Mouse (Mus musculus) kidney, embryonic 14.5 days (tissue): Measurements from ENCODE around the gene Spg7. TPM values are rescaled to one million over a fixed set of nuclear protein-coding genes. Genes with fewer than 3 reads are reported as not detected.
A peak's percentile ranks its signal among the peaks of the same experiment; 100 is the strongest.

Experiments used
- ATAC-seq: fragments of 200-750 bp; cut with Nextera tagmentation; 2 replicates; pipeline ENCODE4 v1.8.0; 2017; ENCODE audit warnings: moderate number of reproducible peaks, mild to moderate bottlenecking, moderate TSS enrichment, moderate library complexity; ENCODE audit not compliant: low FRiP score, low TSS enrichment
- H3K27ac ChIP-seq: fragments of 300-500 bp; sonication (generic); 2 replicates; pipeline ENCODE4 v1.5.1; 2014; ENCODE audit warnings: low read depth, mild to moderate bottlenecking, low read length, moderate library complexity, mixed read lengths
- H3K27me3 ChIP-seq: fragments of 300-500 bp; sonication (generic); 2 replicates; pipeline ENCODE4 v1.6.1; 2014; ENCODE audit warnings: mild to moderate bottlenecking, low read length; ENCODE audit not compliant: control insufficient read depth, insufficient read depth
- H3K36me3 ChIP-seq: fragments of 300-500 bp; sonication (generic); 2 replicates; pipeline ENCODE4 v1.6.1; 2014; ENCODE audit warnings: low read length, mixed read lengths; ENCODE audit not compliant: control insufficient read depth, insufficient read depth
- H3K4me1 ChIP-seq: fragments of 300-500 bp; sonication (generic); 2 replicates; pipeline ENCODE4 v1.6.1; 2014; ENCODE audit warnings: low read length, mixed read lengths; ENCODE audit not compliant: control insufficient read depth, insufficient read depth
- H3K4me2 ChIP-seq: fragments of 300-500 bp; sonication (generic); replicated peaks from 2 replicates; pipeline ENCODE4 v1.6.1; 2014; ENCODE audit warnings: low read depth, mild to moderate bottlenecking, low read length
- H3K4me3 ChIP-seq: fragments of 300-500 bp; sonication (generic); 2 replicates; pipeline ENCODE4 v1.5.1; 2014; ENCODE audit warnings: mild to moderate bottlenecking, low read length
- H3K9ac ChIP-seq: fragments of 300-500 bp; sonication (generic); 2 replicates; pipeline ENCODE4 v1.6.1; 2014; ENCODE audit warnings: low read depth, mild to moderate bottlenecking, low read length, moderate library complexity
- H3K9me3 ChIP-seq: fragments of 300-500 bp; sonication (generic); 2 replicates; pipeline ENCODE4 v1.6.1; 2016; ENCODE audit warnings: low read length; ENCODE audit not compliant: control insufficient read depth
- WGBS: fragments of 180-500 bp; shearing (Covaris S2); extraction: QIAGEN DNeasy Blood & Tissue Kit; methylation state at CpG from one replicate; pipeline ENCODE4 v1.1.7; 2014; 5-methylcytosine and 5-hydroxymethylcytosine counted together
- microRNA-seq: library from miRNA; unstranded; fragments of <30 nt; microRNA quantifications from one replicate; pipeline ENCODE4, GENCODE M21; 2016
- polyA plus RNA-seq: library from polyadenylated mRNA; unstranded; fragments of >200 nt; fragmentation: Nextera tagmentation; extraction: Ambion mirVana; gene quantifications from 2 replicates; pipeline ENCODE4 v1.2.1, GENCODE M21; 2014

The Spg7 gene
- polyA plus RNA-seq, 1 experiment from 2014 or later = 51.2 TPM

DNA sequence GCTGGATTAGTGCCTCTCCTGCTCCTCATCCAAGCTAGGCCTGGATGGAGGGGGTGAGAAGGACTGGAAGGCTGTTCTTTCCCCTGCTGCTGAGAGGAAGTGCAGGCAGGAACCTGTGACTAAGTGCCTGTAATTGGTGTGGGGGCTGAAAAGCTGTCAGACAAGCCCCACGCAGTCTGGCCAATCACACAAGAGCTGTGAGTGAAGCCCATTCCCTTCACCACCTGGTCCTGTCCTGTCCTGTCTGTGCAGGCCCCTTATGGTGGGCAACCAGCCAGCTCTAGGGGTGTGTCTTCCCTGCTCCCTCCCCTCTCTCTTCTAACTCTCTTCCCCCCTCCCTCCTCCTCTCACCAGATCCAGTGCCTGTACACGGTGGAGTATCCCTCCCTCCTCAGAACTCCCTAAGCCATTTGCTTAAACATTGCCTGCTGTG lies 74.9 kb downstream of the Spg7 start:
- peak; percentile 92 for ATAC-seq
- 5% methylated on average over 2 of the region's 2 CpGs for WGBS
- no peaks in the 10 kb centered on the region for H3K36me3 ChIP-seq
- peak overlapping the region; percentile 2; the same call in 1 of the 2 replicates for H3K9ac ChIP-seq
- H3K9me3 ChIP-seq = peaks cover 4% of the 10 kb centered on the region; the same call in 1 of the 2 replicates
- H3K27ac ChIP-seq = peak overlapping the region; percentile 81
- peaks cover 19% of the 10 kb centered on the region for H3K4me1 ChIP-seq
- no peak overlapping the region for H3K4me3 ChIP-seq
- H3K27me3 ChIP-seq = no peaks in the 10 kb centered on the region
- no peak overlapping the region for H3K4me2 ChIP-seq

DNA sequence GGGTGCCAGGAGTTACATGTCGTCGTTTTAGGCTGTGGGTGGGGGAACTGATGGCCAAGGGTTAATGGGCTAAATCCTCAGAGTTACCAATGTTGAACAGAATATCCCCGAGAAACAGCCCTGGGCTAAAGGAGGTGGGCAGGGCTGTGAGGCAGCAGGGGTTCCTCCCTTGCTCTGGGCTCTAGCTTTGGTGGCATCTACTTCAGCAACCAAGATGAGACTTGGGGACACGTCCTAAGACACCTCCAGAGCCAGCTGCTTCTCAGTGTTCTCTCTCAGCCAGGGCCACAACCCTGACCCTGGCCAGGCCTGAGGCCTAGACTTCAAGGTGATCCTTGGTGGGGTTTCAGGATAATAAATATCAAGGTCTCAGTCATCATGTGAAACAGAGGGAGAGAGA lies 76.0 kb downstream of the Spg7 start:
- Histone ChIP-seq H3K4me3 (no peak overlapping the region), H3K4me1 (peaks cover 19% of the 10 kb centered on the region), H3K9me3 (no peaks in the 10 kb centered on the region), H3K4me2 (no peak overlapping the region), H3K9ac (no peak overlapping the region), H3K27ac (no peak overlapping the region), H3K27me3 (no peaks in the 10 kb centered on the region), H3K36me3 (no peaks in the 10 kb centered on the region)
- 42% methylated on average over 4 of the region's 4 CpGs for WGBS
- no peak for ATAC-seq

DNA sequence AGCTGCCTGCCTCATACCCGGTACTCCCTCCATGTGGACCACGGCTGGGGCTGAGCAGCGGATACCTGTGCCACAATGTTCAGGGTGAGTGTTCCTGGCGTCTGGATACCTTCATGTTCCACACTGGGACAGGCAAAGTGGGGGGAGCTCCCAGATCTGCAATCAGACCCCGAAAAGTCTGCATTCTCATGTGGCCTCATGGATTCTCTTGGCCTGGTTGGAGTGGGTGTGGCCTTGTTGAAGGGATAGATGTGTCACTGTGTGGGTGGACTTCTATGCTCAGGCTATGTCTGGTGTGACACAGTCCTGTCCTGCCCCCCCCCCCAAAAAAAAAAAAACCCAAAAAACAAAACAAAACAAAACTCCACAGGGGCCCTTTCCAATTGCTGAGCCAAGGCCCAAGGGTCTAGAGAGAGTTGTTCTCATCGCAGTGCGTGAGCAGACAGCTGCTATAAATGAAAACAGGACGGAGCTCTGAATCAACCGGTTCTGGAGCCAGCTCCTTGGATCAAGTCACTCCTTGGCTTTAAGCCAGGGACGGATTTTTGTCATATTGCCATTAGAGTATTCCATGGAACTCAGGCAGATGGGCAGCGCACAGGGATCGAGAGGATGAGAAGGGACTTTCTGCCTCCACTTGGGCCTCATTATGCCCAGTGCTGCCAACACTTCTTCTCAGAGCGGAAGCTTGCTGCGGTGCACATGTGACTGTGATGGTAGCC lies 79.2 kb downstream of the Spg7 start:
- H3K27me3 ChIP-seq = no peaks in the 10 kb centered on the region
- no peak for ATAC-seq
- H3K4me3 ChIP-seq = no peak overlapping the region
- no peak overlapping the region for H3K4me2 ChIP-seq
- H3K9me3 ChIP-seq = no peaks in the 10 kb centered on the region
- H3K36me3 ChIP-seq = no peaks in the 10 kb centered on the region
- no peak overlapping the region for H3K9ac ChIP-seq
- peak overlapping the region; percentile 55; the same call in 1 of the 2 replicates for H3K27ac ChIP-seq
- 79% methylated on average over 14 of the region's 14 CpGs for WGBS
- peaks cover 19% of the 10 kb centered on the region for H3K4me1 ChIP-seq

DNA sequence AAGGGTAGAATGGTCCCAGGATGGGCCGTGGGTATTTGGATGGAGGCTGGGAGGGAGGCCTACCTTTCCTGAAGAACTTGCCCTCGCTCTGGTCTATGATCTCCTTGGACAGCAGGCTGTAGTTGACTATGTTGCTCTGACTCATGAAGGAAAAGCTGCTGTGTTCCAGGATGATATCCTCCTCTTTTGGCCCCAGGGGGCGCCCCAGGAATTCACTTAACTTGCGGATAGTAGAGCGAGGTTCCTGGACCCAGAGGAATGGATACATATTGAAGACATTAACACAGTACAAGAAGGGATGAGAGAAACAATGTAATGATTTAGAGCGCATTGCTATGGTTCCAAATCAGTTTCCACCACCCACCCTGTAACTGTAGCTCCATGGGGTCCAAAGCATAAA lies 82.5 kb downstream of the Spg7 start:
- Histone ChIP-seq H3K9ac (no peak overlapping the region), H3K27me3 (no peaks in the 10 kb centered on the region), H3K4me1 (0 out of 2 replicates have a peak, but pooled peaks cover 5% of the 10 kb centered on the region), H3K9me3 (no peaks in the 10 kb centered on the region), H3K27ac (no peak overlapping the region), H3K4me2 (no peak overlapping the region), H3K36me3 (no peaks in the 10 kb centered on the region), H3K4me3 (no peak overlapping the region)
- ATAC-seq = no peak
- 61% methylated on average over 6 of the region's 6 CpGs for WGBS

DNA sequence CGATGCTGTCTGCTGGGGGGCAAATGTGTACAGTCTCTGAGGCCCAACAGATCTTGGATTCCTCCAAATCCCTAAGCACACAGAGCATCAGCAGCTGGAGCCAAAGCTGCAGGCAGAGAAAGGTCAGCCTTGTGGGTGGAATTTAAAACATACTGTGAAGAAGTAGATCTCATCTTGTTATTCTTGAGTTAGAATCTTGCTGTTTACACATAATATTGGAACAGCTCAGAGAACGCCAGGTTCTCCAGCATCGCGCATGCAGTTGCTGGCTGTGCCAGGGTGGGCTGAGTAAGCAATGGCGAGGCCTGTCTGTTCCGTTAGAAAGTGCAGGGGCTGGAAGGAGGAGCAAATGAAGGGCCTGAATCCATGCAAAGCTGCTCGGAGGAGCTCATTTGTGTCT lies 83.6 kb downstream of the Spg7 start:
- H3K4me2 ChIP-seq = no peak overlapping the region
- H3K9ac ChIP-seq = no peak overlapping the region
- 0 out of 2 replicates have a peak overlapping the region, but pooled peaks have one; percentile 11 for H3K27ac ChIP-seq
- H3K4me1 ChIP-seq = 0 out of 2 replicates have a peak, but pooled peaks cover 5% of the 10 kb centered on the region
- H3K4me3 ChIP-seq = no peak overlapping the region
- ATAC-seq = no peak
- no peaks in the 10 kb centered on the region for H3K36me3 ChIP-seq
- no peaks in the 10 kb centered on the region for H3K9me3 ChIP-seq
- WGBS = 79% methylated on average over 7 of the region's 7 CpGs
- H3K27me3 ChIP-seq = no peaks in the 10 kb centered on the region

Small RNAs within 50 kb of the gene (microRNA-seq; reads per million reads assigned to microRNA genes)
- gene Mir7079 (0.63 reads per million), gene Mir7080 (not detected)

Other genes starting within 250 kb of the Spg7 start
- gene Cdh15, start 215.0 kb upstream of the Spg7 start, polyA plus RNA-seq = 1.1 and 1.2 TPM in 2 replicates
- gene Ankrd11, start 20.7 kb upstream of the Spg7 start, polyA plus RNA-seq = 44.3 and 55.5 TPM in 2 replicates
- 1,702 and 2,075 TPM in 2 replicates for gene Rpl13, start 39.4 kb downstream of the Spg7 start, polyA plus RNA-seq
- gene Cpne7, start 54.4 kb downstream of the Spg7 start, polyA plus RNA-seq = 0.11 and 0.41 TPM in 2 replicates
- 8.3 and 8.7 TPM in 2 replicates for gene Sult5a1, start 95.4 kb downstream of the Spg7 start, polyA plus RNA-seq
- 0.61 and 0.99 TPM in 2 replicates for gene Dpep1, start 123.3 kb downstream of the Spg7 start, polyA plus RNA-seq
- gene Chmp1a, start 149.8 kb downstream of the Spg7 start, polyA plus RNA-seq = 78.5 and 85.2 TPM in 2 replicates
- 5.1 and 5.8 TPM in 2 replicates for gene Spata33, start 149.9 kb downstream of the Spg7 start, polyA plus RNA-seq
- 33.5 and 36.4 TPM in 2 replicates for gene Cdk10, start 161.9 kb downstream of the Spg7 start, polyA plus RNA-seq
- 2.2 and 3.2 TPM in 2 replicates for gene Spata2l, start 173.3 kb downstream of the Spg7 start, polyA plus RNA-seq
- 17.2 and 20.4 TPM in 2 replicates for gene Zfp276, start 191.3 kb downstream of the Spg7 start, polyA plus RNA-seq
- gene Vps9d1, start 191.4 kb downstream of the Spg7 start, polyA plus RNA-seq = 18.0 and 25.9 TPM in 2 replicates